Mouse (Mus musculus): Measurements from ENCODE around the gene Zfp260. TPM values are rescaled to one million over a fixed set of nuclear protein-coding genes. Genes with fewer than 3 reads are reported as not detected.

Zfp260 gene
- 57.5 TPM for polyA plus RNA-seq (2017; shearing (Covaris generic))

GRCm38 (mm10) chr7:30094646-30095429 is at the start of gene Zfp260:
Gene Zfp260 (plus strand): TSS chr7:30094777.

DNA sequence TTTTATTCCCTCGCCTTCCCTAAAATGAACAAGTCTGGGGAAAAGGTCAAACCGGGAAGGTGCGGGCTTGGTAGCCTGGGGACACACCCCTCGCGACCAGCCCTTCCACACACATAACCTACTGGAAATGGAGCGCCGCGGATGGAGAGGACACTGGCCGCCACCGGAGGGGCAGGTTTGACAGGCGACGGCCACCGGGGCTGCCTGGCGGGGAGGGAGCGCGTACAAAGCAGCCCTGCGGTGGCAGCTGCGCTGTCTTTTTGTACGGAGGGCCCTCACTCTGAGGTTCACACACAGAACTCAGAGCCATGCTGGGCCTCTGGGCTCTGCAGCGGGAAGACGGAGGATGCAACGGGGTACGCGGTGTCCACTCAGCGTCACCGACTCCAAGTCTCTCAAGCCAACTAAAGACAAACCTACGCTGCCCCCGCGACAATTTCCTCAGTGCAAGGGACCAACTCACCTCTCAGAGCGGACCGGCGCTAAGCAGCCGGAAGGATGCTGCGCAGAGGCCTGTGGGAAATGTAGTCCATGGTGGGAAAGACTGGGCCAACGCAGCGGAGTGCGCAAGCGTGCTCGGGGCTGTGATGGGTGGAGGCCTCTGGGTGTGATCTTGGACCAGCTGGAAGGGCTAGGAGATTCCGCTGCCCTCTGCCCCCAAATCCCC is 43.6 kb upstream of the Zfp260 start, which contains the start of gene Zfp14:
Gene Zfp14, minus strand, starts transcription at position 499 of the 667 bp plus-strand sequence.

DNA sequence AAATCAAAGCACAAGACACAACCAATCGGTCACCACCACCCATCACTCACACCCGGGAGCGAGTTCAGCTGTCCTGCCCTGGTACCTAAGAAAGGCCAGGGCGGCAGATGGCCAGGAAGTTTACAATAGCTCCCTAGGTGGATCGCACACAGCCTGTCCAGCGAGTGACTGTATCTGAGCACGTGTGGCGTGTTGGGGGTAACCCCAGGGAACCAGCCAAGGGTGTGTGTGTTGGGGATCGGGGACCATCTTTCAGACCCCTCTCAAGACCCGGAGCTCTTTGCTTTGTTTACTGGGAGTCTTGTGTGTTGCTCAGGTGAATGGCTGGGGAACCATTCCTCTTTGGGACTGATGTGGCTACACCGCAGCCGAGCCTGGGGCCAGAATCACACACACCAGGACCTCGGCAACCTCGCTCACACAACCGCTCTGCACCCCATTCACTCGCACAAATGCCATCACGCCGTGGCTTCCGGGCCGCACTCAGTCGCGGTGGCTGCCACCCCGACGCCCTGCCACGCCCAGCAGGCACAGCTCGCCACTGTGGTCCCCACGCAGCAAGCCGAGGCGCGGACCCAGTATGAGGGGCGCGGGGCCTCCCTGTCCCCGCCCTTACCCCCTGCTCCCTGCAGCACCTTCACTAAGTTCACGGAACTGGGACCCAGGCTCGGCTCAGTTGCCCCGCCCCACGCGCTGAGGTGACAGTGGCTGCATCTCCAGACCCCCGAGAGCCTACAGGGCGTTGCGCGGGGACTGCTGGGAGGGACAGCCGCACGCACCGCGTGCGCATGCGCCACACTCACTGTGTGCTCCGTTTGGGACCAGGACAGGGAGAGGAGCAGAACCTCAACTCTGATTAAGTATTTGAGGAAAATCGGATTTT is 22.2 kb upstream of the Zfp260 start, which contains the start of gene Zfp82:
Gene Zfp82, minus strand, starts transcription at position 755 of the 883 bp plus-strand sequence.

GRCm38 (mm10) chr7:30090092-30090969 is 4.2 kb upstream of the Zfp260 start, which contains the start of the genes Gm26920 and Zfp566:
Gene Gm26920 (minus strand): TSS chr7:30090410.
Gene Zfp566 (minus strand): TSS chr7:30090527.

GRCm38 (mm10) chr7:30121308-30122187 is 27.0 kb downstream of the Zfp260 start, which contains the start of gene Zfp382:
Gene Zfp382 (plus strand): TSS chr7:30121942.

Other genes starting within 250 kb of the Zfp260 start
- 2.5 TPM for gene Zfp940, start 241.1 kb upstream of the Zfp260 start, polyA plus RNA-seq (2017; shearing (Covaris generic))
- gene Zfp420, start 234.8 kb upstream of the Zfp260 start, polyA plus RNA-seq (2017; shearing (Covaris generic)): 8.2 TPM
- gene Zfp27, start 188.2 kb upstream of the Zfp260 start, polyA plus RNA-seq (2017; shearing (Covaris generic)): 2.1 TPM
- gene Zfp383, start 186.6 kb upstream of the Zfp260 start, polyA plus RNA-seq (2017; shearing (Covaris generic)): 0.51 TPM
- gene Zfp74, start 140.7 kb upstream of the Zfp260 start, polyA plus RNA-seq (2017; shearing (Covaris generic)): 4.2 TPM
- gene Zfp568, start 110.8 kb upstream of the Zfp260 start, polyA plus RNA-seq (2017; shearing (Covaris generic)): 5.6 TPM
- 1.2 TPM for gene Zfp14, start 43.4 kb upstream of the Zfp260 start, polyA plus RNA-seq (2017; shearing (Covaris generic))
- gene Zfp82, start 21.9 kb upstream of the Zfp260 start, polyA plus RNA-seq (2017; shearing (Covaris generic)): 4.6 TPM
- gene Gm26920, start 4.4 kb upstream of the Zfp260 start, polyA plus RNA-seq (2017; shearing (Covaris generic)): not detected
- 8.9 TPM for gene Zfp566, start 4.2 kb upstream of the Zfp260 start, polyA plus RNA-seq (2017; shearing (Covaris generic))
- 9.1 TPM for gene Zfp382, start 27.2 kb downstream of the Zfp260 start, polyA plus RNA-seq (2017; shearing (Covaris generic))
- 26.4 TPM for gene Zfp146, start 75.0 kb downstream of the Zfp260 start, polyA plus RNA-seq (2017; shearing (Covaris generic))
- not detected for gene Cox7a1, start 89.4 kb downstream of the Zfp260 start, polyA plus RNA-seq (2017; shearing (Covaris generic))
- gene Capns1, start 104.0 kb downstream of the Zfp260 start, polyA plus RNA-seq (2017; shearing (Covaris generic)): 71.9 TPM
- gene Polr2i, start 137.2 kb downstream of the Zfp260 start, polyA plus RNA-seq (2017; shearing (Covaris generic)): 22.1 TPM
- 59.1 TPM for gene Tbcb, start 137.5 kb downstream of the Zfp260 start, polyA plus RNA-seq (2017; shearing (Covaris generic))
- not detected for gene Ovol3, start 140.9 kb downstream of the Zfp260 start, polyA plus RNA-seq (2017; shearing (Covaris generic))
- gene Thap8, start 185.3 kb downstream of the Zfp260 start, polyA plus RNA-seq (2017; shearing (Covaris generic)): 0.37 TPM
- gene Wdr62, start 185.6 kb downstream of the Zfp260 start, polyA plus RNA-seq (2017; shearing (Covaris generic)): 5.2 TPM
- gene Clip3, start 197.0 kb downstream of the Zfp260 start, polyA plus RNA-seq (2017; shearing (Covaris generic)): 0.41 TPM
- 86.8 TPM for gene Alkbh6, start 213.9 kb downstream of the Zfp260 start, polyA plus RNA-seq (2017; shearing (Covaris generic))
- 5.9 TPM for gene Syne4, start 220.0 kb downstream of the Zfp260 start, polyA plus RNA-seq (2017; shearing (Covaris generic))
- not detected for gene E130208F15Rik, start 227.0 kb downstream of the Zfp260 start, polyA plus RNA-seq (2017; shearing (Covaris generic))
- gene Sdhaf1, start 229.1 kb downstream of the Zfp260 start, polyA plus RNA-seq (2017; shearing (Covaris generic)): 20.6 TPM